Mouse (Mus musculus): ENCODE data around the gene Cyp26a1. TPM values are rescaled to one million over a fixed set of nuclear protein-coding genes. Genes with fewer than 3 reads are reported as not detected.

The Cyp26a1 gene
- polyA plus RNA-seq, 1 experiment from 2014 or later: 1.7 TPM

Other genes starting within 250 kb of the Cyp26a1 start
- gene Exoc6, start 147.4 kb upstream of the Cyp26a1 start, polyA plus RNA-seq (2015; fragmentation: Nextera tagmentation; extraction: Ambion mirVana): 17.8 and 18.9 TPM in 2 replicates
- not detected in 2 replicates for gene Cyp26c1, start 12.2 kb upstream of the Cyp26a1 start, polyA plus RNA-seq (2015; fragmentation: Nextera tagmentation; extraction: Ambion mirVana)